Comparison of ENCODE assay signal across 9 mouse cellular contexts in genomic region chr6:28618751-28619153, GRCm38 (mm10).
DNase-seq lines count a peak whose midpoint lies in the region; ATAC-seq and TF ChIP-seq lines count a peak whose summit lies in the region.
"Had no signal": no experiment of that assay in that cellular context is flagged by ENCODE, and none has a peak within 500 bp of the region (broad histone marks: within the 10 kb centered on the region; RNA-seq: fewer than 3 reads in every experiment).

No protein-coding gene starts in this region.

- no peaks in the 10 kb centered on the region for H3K27me3 ChIP-seq in forebrain, postnatal 0 days (ENCODE audit: insufficient read depth, low read length)
- H3K27me3 ChIP-seq in hindbrain, embryonic 10.5 days (ENCODE audit: insufficient read depth, poor library complexity, severe bottlenecking): no peaks in the 10 kb centered on the region

- H3K4me1 ChIP-seq in forebrain, postnatal 0 days (ENCODE audit: insufficient read depth): peaks cover 11% of the 10 kb centered on the region
- H3K4me1 ChIP-seq in hindbrain, embryonic 10.5 days (replicated peaks): peaks cover 35% of the 10 kb centered on the region

- no peaks in the 10 kb centered on the region for H3K9me3 ChIP-seq in forebrain, postnatal 0 days (ENCODE audit: low read length)
- no peaks in the 10 kb centered on the region for H3K9me3 ChIP-seq in hindbrain, embryonic 10.5 days

- H3K4me3 ChIP-seq in forebrain, postnatal 0 days (ENCODE audit: low read depth, low read length): no peak overlapping the region
- no peak overlapping the region for H3K4me3 ChIP-seq in hindbrain, embryonic 10.5 days

- 20% methylated on average over 7 of the region's 7 CpGs for WGBS in forebrain, postnatal 0 days
- 70% methylated on average over 7 of the region's 7 CpGs for WGBS in hindbrain, embryonic 10.5 days
- WGBS in large intestine, adult 2 months: 15% methylated on average over 7 of the region's 7 CpGs

- 0 out of 2 replicates have a peak, but pooled peaks have one; percentile 8 for ATAC-seq in forebrain, postnatal 0 days

- no peaks in the 10 kb centered on the region for H3K36me3 ChIP-seq in forebrain, postnatal 0 days (ENCODE audit: insufficient read depth)
- H3K36me3 ChIP-seq in hindbrain, embryonic 10.5 days: no peaks in the 10 kb centered on the region

- H3K9ac ChIP-seq in forebrain, postnatal 0 days: no peak overlapping the region
- H3K9ac ChIP-seq: liver, embryonic 14.5 days had no signal

- no peak overlapping the region for H3K4me2 ChIP-seq in forebrain, postnatal 0 days (ENCODE audit: low read depth)

- H3K27ac ChIP-seq in forebrain, postnatal 0 days (ENCODE audit: low read depth, low read length): no peak overlapping the region
- H3K27ac ChIP-seq in hindbrain, embryonic 10.5 days: peak overlapping the region; percentile 2; the same call in 1 of the 2 replicates
- H3K27ac ChIP-seq: liver, embryonic 14.5 days had no signal

- DNase-seq in layer of hippocampus, adult 11-12 months (ENCODE audit: low spot score): peak; percentile 36
- no peak for DNase-seq in layer of hippocampus, adult 9-10 months (ENCODE audit: low spot score)
- peak; percentile 87 for DNase-seq in adrenal gland, postnatal 36 days
- DNase-seq in forebrain, postnatal 0 days: peak; percentile 51
- DNase-seq in hindbrain, embryonic 10.5 days (ENCODE audit: low spot score): no peak
- DNase-seq in large intestine, adult 2 months (ENCODE audit: low read depth, low spot score): peak; percentile 38
- DNase-seq in lung, postnatal 4 days: peak; percentile 69 to 71
- DNase-seq in testis, postnatal 14 days (ENCODE audit: low spot score): peak; percentile 35

- no peak for TF ChIP-seq CTCF in forebrain, postnatal 0 days (IDR thresholded peaks at IDR 0.05; ENCODE audit: low read depth)

Comparison
In these comparisons a context has a peak if more than half of its experiments do, and no peak if none do; other contexts are left out.
1. DNase-seq: peak in layer of hippocampus, adult 11-12 months (single experiment), adrenal gland, postnatal 36 days (2 of 2), forebrain, postnatal 0 days (single experiment), large intestine, adult 2 months (single experiment), lung, postnatal 4 days (2 of 2) and testis, postnatal 14 days (single experiment); none in layer of hippocampus, adult 9-10 months (single experiment) and hindbrain, embryonic 10.5 days (single experiment).